Mouse (Mus musculus) adrenal gland, postnatal 36 days (tissue): ENCODE results near the gene Lrrk1. TPM values are rescaled to one million over a fixed set of nuclear protein-coding genes. Genes with fewer than 3 reads are reported as not detected.

ENCODE experiments used
- DNase-seq, 2 experiments: peaks; one replicate each; pipeline ENCODE4 v3.0.0; 2021; ENCODE audit warnings: mixed read lengths in 1 of 2
- total RNA-seq, 2 experiments: library from RNA; stranded (reverse); gene quantifications; 2 replicates each; pipeline ENCODE4 v1.2.3; 2021

Lrrk1 gene
- total RNA-seq, 2 experiments from 2014 or later: 15.3 to 15.5 TPM

GRCm38 (mm10) chr7:66253975-66254651 lies 134.0 kb downstream of the Lrrk1 start:
- DNase-seq: no peak

- DNase-seq: peak; percentile 87
These were observed 138.1 kb downstream of the Lrrk1 start for GRCm38 (mm10) chr7:66250030-66250429.

GRCm38 (mm10) chr7:66249426-66249825 lies 138.7 kb downstream of the Lrrk1 start:
- no peak for DNase-seq

GRCm38 (mm10) chr7:66249020-66249419 lies 139.1 kb downstream of the Lrrk1 start:
- DNase-seq: no peak

GRCm38 (mm10) chr7:66248270-66248669 lies 139.9 kb downstream of the Lrrk1 start:
- no peak for DNase-seq

GRCm38 (mm10) chr7:66247274-66248021 lies 140.7 kb downstream of the Lrrk1 start:
- peak; percentile 45 to 58 for DNase-seq

GRCm38 (mm10) chr7:66246716-66247235 lies 141.4 kb downstream of the Lrrk1 start:
- no peak for DNase-seq

GRCm38 (mm10) chr7:66245646-66246045 lies 142.5 kb downstream of the Lrrk1 start:
- no peak for DNase-seq

GRCm38 (mm10) chr7:66243766-66244325 lies 144.3 kb downstream of the Lrrk1 start:
- DNase-seq: no peak

- DNase-seq: no peak
These were observed 146.2 kb downstream of the Lrrk1 start for GRCm38 (mm10) chr7:66241855-66242412.

GRCm38 (mm10) chr7:66238157-66238556 lies 150.0 kb downstream of the Lrrk1 start:
- no peak for DNase-seq

- no peak for DNase-seq
These were observed 154.1 kb downstream of the Lrrk1 start for GRCm38 (mm10) chr7:66233947-66234516.

GRCm38 (mm10) chr7:66233141-66233946 lies 154.8 kb downstream of the Lrrk1 start:
- DNase-seq: peak in 1 of 2 experiments; percentile 7

- DNase-seq: no peak
These were observed 156.3 kb downstream of the Lrrk1 start for GRCm38 (mm10) chr7:66231861-66232260.

- peak in 1 of 2 experiments; percentile 20 for DNase-seq
These were observed 157.3 kb downstream of the Lrrk1 start for GRCm38 (mm10) chr7:66230638-66231550.

- DNase-seq: no peak
These were observed 157.9 kb downstream of the Lrrk1 start for GRCm38 (mm10) chr7:66230246-66230637.

- DNase-seq: no peak
These were observed 158.7 kb downstream of the Lrrk1 start for GRCm38 (mm10) chr7:66229433-66229832.

- peak in 1 of 2 experiments; percentile 8 for DNase-seq
These were observed 159.6 kb downstream of the Lrrk1 start for GRCm38 (mm10) chr7:66228610-66228920.

- DNase-seq: no peak
These were observed 160.1 kb downstream of the Lrrk1 start for GRCm38 (mm10) chr7:66227814-66228609.

GRCm38 (mm10) chr7:66225881-66226280 lies 162.3 kb downstream of the Lrrk1 start:
- DNase-seq: no peak
